Mouse (Mus musculus) frontal cortex, postnatal 36 days (tissue): ENCODE data around the gene Lsmem1.

Experiments used
- DNase-seq, 2 experiments: peaks; one replicate each; pipeline ENCODE4 v3.0.0; 2022; ENCODE audit warnings: low spot score in 2 of 2

Gene Lsmem1

GRCm38 (mm10) chr12:40199302-40199701, at the start of gene Lsmem1:
TSS of gene Lsmem1 (minus strand) at chr12:40199490.
- peak; percentile 19 to 56 for DNase-seq

GRCm38 (mm10) chr12:40248454-40249180, 49.3 kb upstream of the Lsmem1 start, which contains the start of gene Ifrd1:
TSS of gene Ifrd1 (minus strand) at chr12:40248504.
- DNase-seq, result no peak

GRCm38 (mm10) chr12:40247976-40248375, 48.7 kb upstream of the Lsmem1 start:
- DNase-seq, result no peak

- no peak for DNase-seq
Observed at GRCm38 (mm10) chr12:40247384-40247783, 48.1 kb upstream of the Lsmem1 start.

GRCm38 (mm10) chr12:40245434-40245970, 46.2 kb upstream of the Lsmem1 start:
- DNase-seq, result no peak

GRCm38 (mm10) chr12:40244926-40245325, 45.6 kb upstream of the Lsmem1 start:
- DNase-seq, result no peak

- peak in 1 of 2 experiments; percentile 19 for DNase-seq
Observed at GRCm38 (mm10) chr12:40243821-40244221, 44.5 kb upstream of the Lsmem1 start.

- no peak for DNase-seq
Observed at GRCm38 (mm10) chr12:40243241-40243640, 44.0 kb upstream of the Lsmem1 start.

- DNase-seq, result peak in 1 of 2 experiments; percentile 12
Observed at GRCm38 (mm10) chr12:40239161-40239560, 39.9 kb upstream of the Lsmem1 start.

- DNase-seq, result no peak
Observed at GRCm38 (mm10) chr12:40232231-40232630, 32.9 kb upstream of the Lsmem1 start.

GRCm38 (mm10) chr12:40231632-40232031, 32.3 kb upstream of the Lsmem1 start:
- DNase-seq, result peak; percentile 41 to 62

GRCm38 (mm10) chr12:40224171-40224880, 25.0 kb upstream of the Lsmem1 start:
- DNase-seq, result no peak

GRCm38 (mm10) chr12:40223676-40224075, 24.4 kb upstream of the Lsmem1 start:
- peak in 1 of 2 experiments; percentile 30 for DNase-seq

GRCm38 (mm10) chr12:40223082-40223619, 23.9 kb upstream of the Lsmem1 start:
- DNase-seq, result peak; percentile 99 to 100

- DNase-seq, result peak; percentile 94 to 97
Observed at GRCm38 (mm10) chr12:40222251-40223081, 23.2 kb upstream of the Lsmem1 start.

- DNase-seq, result no peak
Observed at GRCm38 (mm10) chr12:40221611-40222010, 22.3 kb upstream of the Lsmem1 start.

- DNase-seq, result no peak
Observed at GRCm38 (mm10) chr12:40220896-40221295, 21.6 kb upstream of the Lsmem1 start.

GRCm38 (mm10) chr12:40220001-40220570, 20.8 kb upstream of the Lsmem1 start:
- peak in 1 of 2 experiments; percentile 39 for DNase-seq

GRCm38 (mm10) chr12:40218430-40218945, 19.2 kb upstream of the Lsmem1 start:
- no peak for DNase-seq

- DNase-seq, result no peak
Observed at GRCm38 (mm10) chr12:40217776-40218175, 18.5 kb upstream of the Lsmem1 start.
